Mouse (Mus musculus): ENCODE results near the gene Slc38a7.

GRCm38 (mm10) chr8:95835891-95836290, 17.4 kb downstream of the Slc38a7 start:
- TF ChIP-seq CTCF (IDR thresholded peaks at IDR 0.05; ENCODE audit: low read depth) (no peak), EP300 (IDR thresholded peaks at IDR 0.05; ENCODE audit: low read depth) (no peak)

Data from liver, embryonic 14.5 days (tissue).